Mouse (Mus musculus) embryonic fibroblast, embryonic 13.5 days (primary cell): ENCODE measurements around the gene Sash3.

Experiments
- CTCF ChIP-seq: IDR thresholded peaks from 2 replicates; pipeline ENCODE4 v1.5.1; 2011; ENCODE audit warnings: mild to moderate bottlenecking, control low read depth, low read length, moderate library complexity, borderline replicate concordance; ENCODE audit not compliant: insufficient read depth
- POLR2A ChIP-seq: IDR thresholded peaks from 2 replicates; pipeline ENCODE4 v1.6.1; 2011; ENCODE audit warnings: low read depth, mild to moderate bottlenecking, control low read depth, low read length, moderate library complexity

GRCm38 (mm10) chrX:48200699-48201098 lies 54.5 kb downstream of the Sash3 start:
- TF ChIP-seq CTCF (no peak), POLR2A (no peak)
